Mouse (Mus musculus): ENCODE data around the gene Rab26. TPM values are rescaled to one million over a fixed set of nuclear protein-coding genes. Genes with fewer than 3 reads are reported as not detected.
A peak's percentile ranks its signal among the peaks of the same experiment; 100 is the strongest.

The Rab26 gene
- polyA plus RNA-seq, 1 experiment = 1.1 TPM

GRCm38 (mm10) chr17:24527723-24528559 lies 6.1 kb downstream of the Rab26 start, which contains the start of gene Traf7:
TSS of gene Traf7 (minus strand) at chr17:24527938.
- Histone ChIP-seq H3K36me3 (ENCODE audit: control insufficient read depth, insufficient read depth, low read length) (no peaks in the 10 kb centered on the region), H3K4me3 (ENCODE audit: control insufficient read depth, low read depth, low read length) (peak within 1 kb of the TSS; percentile 96), H3K27ac (ENCODE audit: control insufficient read depth, insufficient read depth, low read depth, low read length) (peak within 1 kb of the TSS; percentile 79), H3K4me1 (ENCODE audit: control insufficient read depth, insufficient read depth, low read length) (peaks cover 8% of the 10 kb centered on the region), H3K27me3 (ENCODE audit: control insufficient read depth, insufficient read depth, low read length) (no peaks in the 10 kb centered on the region)
- TF ChIP-seq POLR2A (IDR thresholded peaks at IDR 0.05; ENCODE audit: control insufficient read depth, low read depth, low read length) (peak; percentile 87), CTCF (IDR thresholded peaks at IDR 0.05; ENCODE audit: control insufficient read depth, insufficient read depth, insufficient replicate concordance, low read depth, low read length) (no peak)

- Histone ChIP-seq H3K27me3 (ENCODE audit: control insufficient read depth, insufficient read depth, low read length) (no peaks in the 10 kb centered on the region), H3K4me1 (ENCODE audit: control insufficient read depth, insufficient read depth, low read length) (peaks cover 4% of the 10 kb centered on the region), H3K27ac (ENCODE audit: control insufficient read depth, insufficient read depth, low read depth, low read length) (peak overlapping the region; percentile 79), H3K4me3 (ENCODE audit: control insufficient read depth, low read depth, low read length) (peak overlapping the region; percentile 96), H3K36me3 (ENCODE audit: control insufficient read depth, insufficient read depth, low read length) (no peaks in the 10 kb centered on the region)
- TF ChIP-seq POLR2A (IDR thresholded peaks at IDR 0.05; ENCODE audit: control insufficient read depth, low read depth, low read length) = no peak
- TF ChIP-seq CTCF (IDR thresholded peaks at IDR 0.05; ENCODE audit: control insufficient read depth, insufficient read depth, insufficient replicate concordance, low read depth, low read length) = no peak
Measured at GRCm38 (mm10) chr17:24527315-24527714, 6.7 kb downstream of the Rab26 start.

- Histone ChIP-seq H3K4me1 (ENCODE audit: control insufficient read depth, insufficient read depth, low read length) (peaks cover 4% of the 10 kb centered on the region), H3K27me3 (ENCODE audit: control insufficient read depth, insufficient read depth, low read length) (no peaks in the 10 kb centered on the region), H3K4me3 (ENCODE audit: control insufficient read depth, low read depth, low read length) (no peak overlapping the region), H3K27ac (ENCODE audit: control insufficient read depth, insufficient read depth, low read depth, low read length) (no peak overlapping the region), H3K36me3 (ENCODE audit: control insufficient read depth, insufficient read depth, low read length) (no peaks in the 10 kb centered on the region)
- TF ChIP-seq CTCF (IDR thresholded peaks at IDR 0.05; ENCODE audit: control insufficient read depth, insufficient read depth, insufficient replicate concordance, low read depth, low read length) = no peak
- no peak for TF ChIP-seq POLR2A (IDR thresholded peaks at IDR 0.05; ENCODE audit: control insufficient read depth, low read depth, low read length)
Measured at GRCm38 (mm10) chr17:24524734-24525133, 9.3 kb downstream of the Rab26 start.

- Histone ChIP-seq H3K27ac (ENCODE audit: control insufficient read depth, insufficient read depth, low read depth, low read length) (no peak overlapping the region), H3K36me3 (ENCODE audit: control insufficient read depth, insufficient read depth, low read length) (peaks cover 1% of the 10 kb centered on the region; the same call in 1 of the 2 replicates), H3K4me1 (ENCODE audit: control insufficient read depth, insufficient read depth, low read length) (no peaks in the 10 kb centered on the region), H3K4me3 (ENCODE audit: control insufficient read depth, low read depth, low read length) (no peak overlapping the region), H3K27me3 (ENCODE audit: control insufficient read depth, insufficient read depth, low read length) (no peaks in the 10 kb centered on the region)
- TF ChIP-seq CTCF (IDR thresholded peaks at IDR 0.05; ENCODE audit: control insufficient read depth, insufficient read depth, insufficient replicate concordance, low read depth, low read length) = no peak
Measured at GRCm38 (mm10) chr17:24520450-24520849, 13.6 kb downstream of the Rab26 start.

GRCm38 (mm10) chr17:24514270-24515257 lies 19.4 kb downstream of the Rab26 start:
- H3K4me3 ChIP-seq (ENCODE audit: control insufficient read depth, low read depth, low read length) = no peak overlapping the region
- H3K27me3 ChIP-seq (ENCODE audit: control insufficient read depth, insufficient read depth, low read length) = no peaks in the 10 kb centered on the region
- no peak overlapping the region for H3K27ac ChIP-seq (ENCODE audit: control insufficient read depth, insufficient read depth, low read depth, low read length)
- H3K36me3 ChIP-seq (ENCODE audit: control insufficient read depth, insufficient read depth, low read length) = peaks cover 1% of the 10 kb centered on the region
- no peak for TF ChIP-seq CTCF (IDR thresholded peaks at IDR 0.05; ENCODE audit: control insufficient read depth, insufficient read depth, insufficient replicate concordance, low read depth, low read length)
- TF ChIP-seq POLR2A (IDR thresholded peaks at IDR 0.05; ENCODE audit: control insufficient read depth, low read depth, low read length) = no peak
- no peaks in the 10 kb centered on the region for H3K4me1 ChIP-seq (ENCODE audit: control insufficient read depth, insufficient read depth, low read length)

- Histone ChIP-seq H3K4me1 (ENCODE audit: control insufficient read depth, insufficient read depth, low read length) (no peaks in the 10 kb centered on the region), H3K36me3 (ENCODE audit: control insufficient read depth, insufficient read depth, low read length) (peaks cover 1% of the 10 kb centered on the region), H3K27ac (ENCODE audit: control insufficient read depth, insufficient read depth, low read depth, low read length) (no peak overlapping the region), H3K27me3 (ENCODE audit: control insufficient read depth, insufficient read depth, low read length) (no peaks in the 10 kb centered on the region), H3K4me3 (ENCODE audit: control insufficient read depth, low read depth, low read length) (no peak overlapping the region)
- TF ChIP-seq POLR2A (IDR thresholded peaks at IDR 0.05; ENCODE audit: control insufficient read depth, low read depth, low read length) = no peak
- peak; percentile 60; the same call in 1 of the 2 replicates for TF ChIP-seq CTCF (IDR thresholded peaks at IDR 0.05; ENCODE audit: control insufficient read depth, insufficient read depth, insufficient replicate concordance, low read depth, low read length)
Measured at GRCm38 (mm10) chr17:24513609-24514008, 20.4 kb downstream of the Rab26 start.

Measured in testis, adult 2 months (tissue).